Comparison of ENCODE assay signal across 9 mouse cellular contexts in the genomic region with DNA sequence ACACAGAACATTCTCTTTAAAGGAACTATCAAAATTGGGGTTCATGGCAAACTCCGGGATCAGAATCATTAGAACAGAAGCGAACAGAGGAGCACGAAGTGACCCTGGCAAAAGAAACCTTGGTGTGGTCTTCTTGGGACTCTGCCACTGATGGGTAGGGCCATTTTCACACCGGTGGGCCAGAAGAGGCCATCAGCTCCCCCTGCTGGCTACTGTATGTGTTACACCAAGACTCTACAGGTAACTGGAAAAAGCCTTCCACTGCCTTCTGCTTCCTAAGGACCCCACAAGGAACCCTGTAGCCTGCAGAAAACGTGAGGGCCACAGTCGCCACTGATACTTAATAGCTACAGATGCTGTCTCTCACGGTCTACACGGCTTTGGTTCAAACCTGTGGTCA. TPM values are rescaled to one million over a fixed set of nuclear protein-coding genes. Genes with fewer than 3 reads are reported as not detected.
DNase-seq lines count a peak whose midpoint lies in the region; ATAC-seq and TF ChIP-seq lines count a peak whose summit lies in the region.
"Had no signal": no experiment of that assay in that cellular context is flagged by ENCODE, and none has a peak within 500 bp of the region (broad histone marks: within the 10 kb centered on the region; RNA-seq: fewer than 3 reads in every experiment).

No protein-coding gene starts in this region.

- WGBS in kidney, embryonic 15.5 days = 61% methylated on average over 8 of the region's 8 CpGs
- WGBS in small intestine, adult 2 months = 52% methylated on average over 8 of the region's 8 CpGs
- 57% methylated on average over 8 of the region's 8 CpGs for WGBS in midbrain, embryonic 15.5 days

- no peak for ATAC-seq in kidney, embryonic 15.5 days (replicated peaks; ENCODE audit: low FRiP score)
- no peak for ATAC-seq in G1E (ENCODE audit: extremely low read depth, insufficient number of reproducible peaks, low FRiP score, poor library complexity, severe bottlenecking)
- no peak for ATAC-seq in midbrain, embryonic 15.5 days (replicated peaks)

- TF ChIP-seq POLR2A in small intestine, adult 2 months (IDR thresholded peaks at IDR 0.05; ENCODE audit: low read depth, low read length) = no peak

- H3K4me1 ChIP-seq in kidney, embryonic 15.5 days = peaks cover 12% of the 10 kb centered on the region
- no peaks in the 10 kb centered on the region; the same call in 1 of the 2 replicates for H3K4me1 ChIP-seq in G1E (ENCODE audit: insufficient read depth, low read depth, low read length)
- no peaks in the 10 kb centered on the region; the same call in 1 of the 2 replicates for H3K4me1 ChIP-seq in small intestine, adult 2 months (ENCODE audit: control insufficient read depth, insufficient read depth, insufficient read length, low read length)
- no peaks in the 10 kb centered on the region for H3K4me1 ChIP-seq in midbrain, embryonic 15.5 days
- H3K4me1 ChIP-seq: stomach, embryonic 15.5 days had no signal

- no peak overlapping the region for H3K4me2 ChIP-seq in kidney, embryonic 15.5 days
- no peak overlapping the region for H3K4me2 ChIP-seq in midbrain, embryonic 15.5 days
- H3K4me2 ChIP-seq: stomach, embryonic 15.5 days had no signal

- H3K36me3 ChIP-seq in kidney, embryonic 15.5 days = no peaks in the 10 kb centered on the region
- H3K36me3 ChIP-seq in G1E (replicated peaks) = no peaks in the 10 kb centered on the region
- no peaks in the 10 kb centered on the region for H3K36me3 ChIP-seq in small intestine, adult 2 months (ENCODE audit: control insufficient read depth, insufficient read depth, low read length)
- no peaks in the 10 kb centered on the region for H3K36me3 ChIP-seq in midbrain, embryonic 15.5 days (replicated peaks)
- H3K36me3 ChIP-seq: stomach, embryonic 15.5 days had no signal

- H3K9me3 ChIP-seq in kidney, embryonic 15.5 days (replicated peaks) = no peaks in the 10 kb centered on the region
- no peaks in the 10 kb centered on the region for H3K9me3 ChIP-seq in G1E (replicated peaks)
- no peaks in the 10 kb centered on the region for H3K9me3 ChIP-seq in midbrain, embryonic 15.5 days
- H3K9me3 ChIP-seq: stomach, embryonic 15.5 days had no signal

- H3K4me3 ChIP-seq in kidney, embryonic 15.5 days (replicated peaks) = no peak overlapping the region
- no peak overlapping the region for H3K4me3 ChIP-seq in G1E (ENCODE audit: low read depth, low read length)
- H3K4me3 ChIP-seq in small intestine, adult 2 months (ENCODE audit: low read depth, low read length) = no peak overlapping the region
- no peak overlapping the region for H3K4me3 ChIP-seq in midbrain, embryonic 15.5 days
- H3K4me3 ChIP-seq: stomach, embryonic 15.5 days had no signal

- no peak overlapping the region for H3K9ac ChIP-seq in kidney, embryonic 15.5 days
- H3K9ac ChIP-seq in midbrain, embryonic 15.5 days = no peak overlapping the region
- H3K9ac ChIP-seq: stomach, embryonic 15.5 days had no signal

- H3K27ac ChIP-seq in kidney, embryonic 15.5 days = no peak overlapping the region
- H3K27ac ChIP-seq in small intestine, adult 2 months (ENCODE audit: insufficient read depth, low read depth, low read length) = no peak overlapping the region
- H3K27ac ChIP-seq in midbrain, embryonic 15.5 days = no peak overlapping the region
- H3K27ac ChIP-seq: stomach, embryonic 15.5 days had no signal

- H3K27me3 ChIP-seq in kidney, embryonic 15.5 days = no peaks in the 10 kb centered on the region
- peaks cover 9% of the 10 kb centered on the region for H3K27me3 ChIP-seq in G1E (ENCODE audit: insufficient read depth, low read length)
- H3K27me3 ChIP-seq in small intestine, adult 2 months (ENCODE audit: control insufficient read depth, insufficient read depth, low read length) = no peaks in the 10 kb centered on the region
- H3K27me3 ChIP-seq in midbrain, embryonic 15.5 days (replicated peaks) = no peaks in the 10 kb centered on the region
- H3K27me3 ChIP-seq: stomach, embryonic 15.5 days had no signal

- DNase-seq in adrenal gland, adult 18-20 months (ENCODE audit: low spot score in 2 of 2) = peak; percentile 42 to 50
- no peak for DNase-seq in adrenal gland, postnatal 4 days (ENCODE audit: low spot score in 2 of 2)
- peak; percentile 74 for DNase-seq in kidney, postnatal 10 days
- peak; percentile 11 for DNase-seq in G1E (ENCODE audit: low spot score)
- peak; percentile 66 for DNase-seq in induced T-regulatory cell, adult 2 months (ENCODE audit: low read depth)

- peak; percentile 68; the same call in 1 of the 2 replicates for TF ChIP-seq CTCF in G1E (IDR thresholded peaks at IDR 0.05; ENCODE audit: low read depth, low read length)
- TF ChIP-seq CTCF in small intestine, adult 2 months (IDR thresholded peaks at IDR 0.05; ENCODE audit: extremely low read depth, insufficient read length, insufficient replicate concordance, low read depth, low read length) = peak; percentile 77; the same call in 1 of the 2 replicates

RNA-seq across cellular contexts. Expression of gene Myzap, which starts 25.2 kb away (rescaled TPM):
- 10 to 100 TPM; 11.2 to 12.7 TPM for total RNA-seq in adrenal gland, adult 18-20 months (2021)
- 10 to 100 TPM; 11.4 to 13.9 TPM for total RNA-seq in adrenal gland, postnatal 4 days (2021)
- polyA plus RNA-seq in kidney, embryonic 15.5 days (2015; fragmentation: Nextera tagmentation; extraction: Ambion mirVana) = 14.5 and 17.3 TPM in 2 replicates
- total RNA-seq in G1E (2014; fragmentation: Nextera tagmentation) (not detected in 2 replicates), G1E (2017) (under 0.01 and 0.06 TPM in 2 replicates)
- polyA plus RNA-seq in G1E (2012) = not detected in 2 replicates
- 3.5 and 14.2 TPM in 2 replicates for polyA plus RNA-seq in small intestine, adult 2 months (2012; rRNA removed)
- 2.1 and 3.1 TPM in 2 replicates for polyA plus RNA-seq in midbrain, embryonic 15.5 days (2015; fragmentation: Nextera tagmentation; extraction: Ambion mirVana)

Comparison
In these comparisons a context has a peak if more than half of its experiments do, and no peak if none do; other contexts are left out.
1. DNase-seq: peak in adrenal gland, adult 18-20 months (2 of 2), kidney, postnatal 10 days (single experiment), G1E (single experiment) and induced T-regulatory cell, adult 2 months (single experiment); none in adrenal gland, postnatal 4 days (0 of 2).